Mouse (Mus musculus) CD4-positive helper T cell, adult 2 months (primary cell): Measurements from ENCODE around the gene Gm45062.

ENCODE experiments used
- DNase-seq: peaks from one replicate; pipeline ENCODE4 v3.0.0-alpha.2; 2012; ENCODE audit warnings: low read depth, missing footprints, low spot score

Gene Gm45062

DNA sequence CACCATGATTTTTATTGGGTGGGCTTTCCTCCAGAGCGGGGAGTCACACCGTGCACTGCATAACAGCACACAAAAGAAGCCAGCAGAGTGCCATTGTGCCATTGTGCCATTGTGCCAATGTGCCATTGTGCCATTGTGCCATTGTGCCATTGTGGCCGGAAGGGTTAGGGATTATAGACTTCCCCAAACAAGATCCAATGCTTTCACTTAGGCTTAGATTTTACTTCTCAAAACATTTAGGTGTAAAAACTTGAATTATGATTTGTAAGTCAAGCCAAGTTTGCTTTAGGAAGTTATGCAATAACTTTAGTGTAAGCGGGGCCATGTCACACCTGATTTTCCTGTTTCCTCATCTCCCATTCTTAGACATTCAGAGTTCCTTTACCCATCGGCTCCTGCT is 156.6 kb downstream of the Gm45062 start:
- no peak for DNase-seq

DNA sequence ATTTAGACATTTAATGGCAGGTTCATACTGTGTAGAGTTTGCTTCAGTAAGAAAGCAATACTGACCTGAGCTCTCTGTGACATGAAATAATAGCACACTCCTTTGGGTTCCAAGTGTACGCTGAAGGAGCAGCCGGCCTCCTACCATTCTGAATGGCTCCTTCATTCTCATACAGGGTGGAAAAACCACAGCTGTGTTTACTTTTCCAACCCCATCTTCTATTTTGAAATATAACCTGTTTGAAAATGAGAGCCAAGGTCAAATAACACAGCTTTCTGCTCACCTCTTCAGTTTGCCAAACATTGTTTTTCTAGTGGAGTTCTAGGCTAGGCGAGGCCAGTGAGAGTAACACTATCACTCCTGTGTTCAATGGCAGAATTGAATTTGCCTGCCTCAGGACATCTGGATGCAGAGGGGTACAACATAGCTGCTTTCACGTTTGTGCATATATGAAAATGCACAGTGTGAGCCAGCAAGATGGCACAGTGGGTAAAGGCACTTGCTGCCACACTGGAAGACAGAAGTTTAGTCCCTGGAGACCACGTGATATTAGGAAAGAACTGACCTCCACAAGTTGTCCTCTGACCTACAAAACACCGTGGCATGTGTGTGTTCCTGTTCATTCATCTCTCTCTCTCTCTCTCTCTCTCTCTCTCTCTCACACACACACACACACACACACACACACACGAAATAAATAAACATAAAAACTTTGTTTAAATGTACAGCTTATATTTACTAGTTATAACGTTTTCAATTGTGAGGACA is 157.7 kb downstream of the Gm45062 start:
- DNase-seq: no peak

DNA sequence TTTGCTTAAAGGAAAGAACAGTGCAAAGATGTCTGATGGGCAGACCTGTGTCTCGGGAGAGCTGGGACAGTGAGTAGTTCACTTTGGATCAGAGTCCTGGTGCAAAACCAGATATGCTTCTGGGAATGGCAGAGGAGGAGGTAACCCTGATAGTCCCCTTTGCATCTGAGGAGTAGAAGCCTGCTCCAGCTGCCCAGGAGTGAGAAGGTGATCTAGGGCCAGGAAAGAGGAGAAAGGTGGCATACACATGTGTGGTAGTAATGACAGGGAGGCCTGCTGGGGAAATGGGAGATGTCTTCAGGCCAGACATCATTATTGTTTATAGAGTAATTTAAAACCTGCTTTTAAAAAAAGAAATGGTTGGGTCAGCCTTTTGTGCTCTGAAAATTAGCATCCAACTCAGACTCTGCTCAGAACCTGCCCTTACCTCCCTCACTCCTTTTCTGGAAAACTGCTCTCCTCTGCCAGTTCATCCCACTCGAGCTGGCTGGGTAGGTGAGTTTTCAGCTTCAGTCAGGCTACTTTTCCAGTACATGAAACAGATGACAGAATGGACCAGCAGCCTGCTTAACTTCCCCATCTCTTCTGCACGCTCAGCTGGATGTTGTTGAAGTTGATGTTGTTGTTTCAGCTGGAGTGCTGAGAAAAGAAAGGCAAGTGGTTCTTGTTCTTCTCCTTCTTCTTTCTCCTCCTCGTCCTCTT is 160.4 kb downstream of the Gm45062 start:
- no peak for DNase-seq

DNA sequence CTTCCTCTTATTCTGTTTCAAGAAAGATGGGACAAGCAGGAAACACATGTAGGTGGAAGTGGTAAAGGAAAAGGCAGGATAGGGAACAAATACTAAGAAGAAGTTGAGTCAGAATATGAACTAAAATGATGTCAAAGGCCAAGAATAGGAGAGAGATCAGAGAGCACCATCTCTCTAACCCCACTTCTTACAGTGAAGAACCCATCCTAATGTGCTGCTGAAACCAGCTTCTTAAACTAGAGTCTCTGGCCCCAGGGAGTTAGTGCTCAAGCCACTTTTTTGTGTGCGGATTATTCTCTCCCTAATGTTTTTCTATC is 160.9 kb downstream of the Gm45062 start:
- DNase-seq: no peak

DNA sequence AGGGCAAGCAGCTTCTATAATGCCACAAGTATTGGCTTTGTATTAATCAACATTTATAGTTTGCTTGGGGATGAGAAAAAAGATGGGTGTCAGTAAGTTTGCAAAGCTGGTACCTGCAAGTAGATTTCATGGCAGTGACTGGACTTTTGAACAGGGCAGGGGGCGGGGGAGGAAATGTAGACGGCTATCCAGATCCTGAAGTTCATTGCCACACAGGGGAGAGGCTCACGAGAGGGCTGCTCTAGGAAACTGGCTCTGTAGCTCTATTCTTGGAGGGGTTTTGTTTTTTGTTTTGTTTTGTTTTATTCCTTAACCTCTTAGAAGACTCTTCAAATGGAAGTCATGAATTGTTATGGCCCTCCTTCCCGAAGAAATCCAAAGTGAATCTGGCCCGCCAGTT is 162.2 kb downstream of the Gm45062 start:
- DNase-seq: no peak

DNA sequence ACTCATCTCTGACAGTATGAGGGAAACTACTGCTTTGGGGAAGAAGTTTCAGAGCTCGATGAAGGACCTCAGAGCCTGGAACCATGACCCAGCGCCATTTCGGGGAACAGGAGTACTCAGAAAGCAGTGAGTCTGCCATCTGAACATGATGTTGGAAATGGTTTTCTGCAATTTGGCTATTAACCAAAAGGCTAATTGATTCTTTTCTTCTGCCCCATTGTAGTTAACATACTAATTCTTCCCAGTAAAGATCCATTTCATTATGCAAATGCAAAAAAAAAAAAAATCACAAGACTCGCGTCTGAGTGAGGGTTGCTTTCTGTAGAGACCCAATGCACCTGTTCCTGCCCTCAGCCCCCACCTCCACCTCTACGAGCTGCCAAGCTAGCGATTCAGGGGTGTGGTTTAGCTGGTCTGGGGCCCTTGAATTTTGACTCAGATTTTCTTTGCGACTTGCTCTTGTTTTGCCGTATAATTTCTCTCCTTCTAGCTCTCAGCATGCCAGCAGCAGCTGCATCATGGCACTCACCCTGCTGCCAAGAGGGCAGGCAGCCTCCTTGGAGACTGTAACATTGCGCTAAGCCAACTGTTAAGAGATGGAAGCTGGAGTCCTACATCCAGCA is 162.8 kb downstream of the Gm45062 start:
- no peak for DNase-seq

DNA sequence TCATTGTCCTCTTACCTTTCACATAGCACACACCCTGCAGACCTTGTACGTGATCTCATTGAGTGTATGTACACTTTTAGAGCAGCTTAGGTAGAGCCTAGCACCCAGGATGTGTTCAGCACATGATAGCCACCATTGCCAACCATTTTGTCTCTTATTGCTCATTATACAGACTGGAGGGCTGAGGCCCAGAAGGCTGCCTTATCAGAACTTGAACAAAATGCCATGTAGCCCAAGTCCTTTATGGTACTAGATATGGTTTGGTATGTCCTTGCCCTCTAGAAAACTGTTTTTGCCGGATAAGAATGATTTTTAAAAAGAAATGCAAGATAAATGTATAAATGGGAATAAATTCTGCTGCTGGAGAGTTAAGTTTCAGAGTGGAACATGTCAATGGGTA is 163.9 kb downstream of the Gm45062 start:
- no peak for DNase-seq

DNA sequence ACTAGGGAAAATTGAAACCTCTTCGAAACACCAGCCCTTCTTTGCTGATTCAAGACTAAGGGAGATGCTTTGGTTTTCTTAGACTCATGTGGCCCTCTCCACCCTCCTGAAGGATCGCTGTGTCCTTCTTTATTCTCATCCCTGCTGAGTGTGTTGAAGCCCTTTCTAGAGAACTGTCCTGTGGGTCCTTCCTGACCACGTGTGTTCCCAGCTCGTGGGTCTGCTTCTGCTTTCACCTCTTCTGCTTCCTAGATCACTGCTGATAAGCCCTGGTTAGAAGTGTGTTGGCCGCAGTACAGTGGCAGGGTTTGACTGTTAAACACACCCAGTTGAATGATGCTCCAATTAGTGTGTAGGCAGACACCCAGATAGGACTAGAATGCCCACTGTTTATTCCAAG is 168.4 kb downstream of the Gm45062 start:
- DNase-seq: no peak

DNA sequence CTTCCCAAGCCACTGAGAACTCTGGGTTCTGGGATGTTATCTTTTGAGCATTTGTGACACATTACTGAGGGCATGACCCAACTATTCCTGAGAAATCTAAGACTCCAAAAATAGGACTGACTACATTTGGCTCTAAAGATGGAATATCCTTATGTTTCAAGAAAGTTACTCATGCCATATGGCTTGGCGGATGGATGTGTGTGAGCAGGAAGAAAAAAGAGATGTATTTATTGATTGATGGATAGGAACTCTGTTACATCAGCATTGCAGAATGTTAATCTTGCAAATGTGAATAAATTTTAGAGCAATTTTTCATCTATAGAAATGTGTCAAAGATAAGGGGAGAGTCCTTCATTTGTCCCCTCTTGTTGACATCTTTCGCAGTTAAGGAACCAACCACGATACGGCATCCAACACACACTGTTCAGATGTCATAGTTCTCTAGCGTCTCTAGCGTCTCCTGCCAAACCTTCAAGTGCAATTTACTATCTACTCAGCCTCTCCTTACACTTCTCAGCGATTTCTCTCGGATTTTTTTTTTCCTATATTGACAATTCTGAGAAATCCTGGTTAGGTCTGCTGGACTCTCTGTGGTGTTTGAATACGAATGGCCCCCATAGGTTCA is 171.5 kb downstream of the Gm45062 start:
- no peak for DNase-seq

DNA sequence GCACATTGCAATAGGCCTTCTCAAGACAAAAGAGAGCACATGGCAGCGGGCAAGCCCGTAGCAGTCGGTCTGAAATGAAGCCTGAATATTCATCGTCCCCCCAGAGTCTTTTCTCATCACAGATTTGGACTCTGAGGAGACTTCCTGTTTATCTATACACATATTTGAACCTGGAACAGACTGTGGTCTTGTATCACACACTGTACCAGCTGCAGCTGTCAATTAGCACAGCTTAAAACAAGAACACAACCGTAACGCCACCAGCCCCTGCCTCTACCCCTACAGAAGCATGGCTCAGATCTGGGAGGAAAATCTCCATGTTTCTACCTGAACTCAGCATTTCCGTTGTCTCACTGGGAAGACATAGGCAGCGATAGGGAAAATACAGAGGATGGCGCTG is 173.9 kb downstream of the Gm45062 start:
- no peak for DNase-seq

DNA sequence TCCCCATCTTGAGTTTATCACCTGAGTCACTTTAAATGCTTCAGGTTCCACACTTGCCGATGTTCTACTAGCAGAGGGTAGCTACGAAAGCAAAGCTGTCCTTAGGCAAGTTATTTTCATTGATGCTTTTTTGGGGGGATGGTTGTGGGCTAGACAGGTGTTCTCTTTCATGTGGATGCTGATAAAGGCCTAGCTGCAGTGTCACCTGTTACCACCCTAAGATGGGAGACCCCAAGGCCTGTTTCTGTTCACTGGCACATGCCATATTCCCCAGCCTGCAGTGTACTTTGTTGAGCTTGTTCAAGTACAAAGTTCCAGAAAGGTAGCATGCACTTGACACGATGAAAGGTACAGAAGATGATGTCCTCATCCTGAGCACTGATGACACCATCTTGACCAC is 178.7 kb downstream of the Gm45062 start:
- no peak for DNase-seq

DNA sequence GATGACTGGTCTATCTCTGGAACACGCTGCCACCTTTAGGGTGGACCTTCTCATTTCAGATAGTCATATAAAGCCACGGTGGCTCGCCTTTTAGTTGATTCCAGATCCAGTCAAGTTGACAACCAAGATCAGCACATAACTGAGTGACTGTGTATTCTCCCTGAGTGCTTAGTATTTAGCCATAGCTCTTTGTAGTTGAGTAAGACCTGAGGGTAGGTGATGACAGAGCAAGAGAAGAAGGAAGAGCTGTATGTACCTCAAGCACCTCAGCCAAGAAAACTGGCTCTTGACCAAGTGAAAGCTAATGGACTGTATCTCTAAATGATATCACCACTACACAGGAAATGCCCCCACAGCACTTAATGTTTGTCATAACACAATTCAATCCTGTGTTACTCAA is 182.6 kb downstream of the Gm45062 start:
- DNase-seq: no peak

DNA sequence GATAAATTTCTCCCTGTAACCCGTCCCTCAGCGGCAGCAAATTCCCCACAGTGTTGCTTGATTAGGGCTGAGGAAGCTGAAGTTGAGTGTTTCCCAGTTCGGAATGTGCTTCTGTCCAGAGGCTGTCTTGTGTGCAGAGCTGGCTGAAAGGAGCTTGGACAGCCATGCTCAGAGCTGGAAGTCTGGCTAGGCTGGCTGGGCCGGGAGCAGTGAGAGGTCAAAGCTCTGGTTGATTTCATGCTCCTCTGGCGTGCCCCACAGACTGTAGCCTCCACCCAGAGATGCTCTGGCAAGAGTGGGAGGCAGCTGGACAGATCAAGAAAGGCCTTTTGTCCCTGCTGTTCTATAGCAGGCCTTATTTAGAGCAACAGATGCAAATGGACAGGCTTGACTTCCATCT is 187.5 kb downstream of the Gm45062 start:
- DNase-seq: no peak

DNA sequence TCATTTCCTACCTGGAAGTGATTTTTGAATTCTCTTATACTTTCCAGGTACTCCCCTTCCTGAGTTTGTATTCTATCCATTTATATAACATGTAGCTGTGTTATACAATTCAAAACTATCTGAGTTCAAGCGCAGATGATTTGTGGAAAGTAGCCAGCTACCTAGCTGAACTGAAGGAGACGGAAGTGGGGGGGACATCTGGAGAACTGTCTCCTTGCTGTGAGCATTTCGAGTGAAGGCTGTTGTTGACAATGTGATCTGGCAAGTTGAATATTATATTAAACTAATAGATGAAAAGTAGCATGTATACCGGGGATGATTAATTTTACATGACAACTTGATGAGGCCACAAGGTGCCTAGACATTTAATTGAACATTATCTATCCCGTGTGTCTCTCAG is 196.3 kb downstream of the Gm45062 start:
- DNase-seq: no peak

DNA sequence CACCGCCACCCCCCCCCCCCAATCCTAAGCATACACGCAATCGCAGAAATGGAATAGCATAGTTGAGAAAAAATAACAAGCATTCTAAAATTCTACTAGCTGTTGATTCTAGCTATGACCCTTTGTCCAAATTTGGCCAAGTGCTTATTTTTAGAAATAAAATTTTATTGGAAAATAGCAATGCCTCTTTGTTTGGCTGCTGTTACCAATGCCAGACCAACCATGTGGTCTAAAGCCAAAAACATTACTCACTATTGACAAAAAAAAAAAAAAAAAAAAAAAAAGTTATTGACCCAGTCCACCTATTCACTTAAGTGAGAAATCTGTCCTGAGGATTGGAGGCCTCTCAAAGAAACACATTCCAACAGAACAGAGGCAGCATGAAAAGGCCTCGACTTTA is 199.3 kb downstream of the Gm45062 start:
- no peak for DNase-seq

DNA sequence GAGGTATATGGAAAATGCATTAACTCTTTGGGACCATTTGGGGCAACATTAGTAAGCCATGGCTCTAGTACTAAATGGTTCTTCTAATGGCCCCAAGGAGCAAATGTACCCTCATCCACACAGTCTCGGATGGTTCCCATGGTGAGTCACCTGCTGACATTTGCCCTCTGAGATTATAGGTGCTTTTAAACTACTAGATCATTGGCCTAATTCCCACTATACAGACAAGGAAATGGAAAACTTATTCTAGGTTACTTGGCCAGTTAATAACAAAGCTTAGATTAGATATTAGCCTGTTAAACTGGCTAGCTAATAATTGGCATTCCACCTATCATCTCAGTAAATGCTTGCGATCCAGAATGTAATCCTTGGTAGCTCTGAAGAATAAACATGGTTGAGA is 203.2 kb downstream of the Gm45062 start:
- no peak for DNase-seq

DNA sequence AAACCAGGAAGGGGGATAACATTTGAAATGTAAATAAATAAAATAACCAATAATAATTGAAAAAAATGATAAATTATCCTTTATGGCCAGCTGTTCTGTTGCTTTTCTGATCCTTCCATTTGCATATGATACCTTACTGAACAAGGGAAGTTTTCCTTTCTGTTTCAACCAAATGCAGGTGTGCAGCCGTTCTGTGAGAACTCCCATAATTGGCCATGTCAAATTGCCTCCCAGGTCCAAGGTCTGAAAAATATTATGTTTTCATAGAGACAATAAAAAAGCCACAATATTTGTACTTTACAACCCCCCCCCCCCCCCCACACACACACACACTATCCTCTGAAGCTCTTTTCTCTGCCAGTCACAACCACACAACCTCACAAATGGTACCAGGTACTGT is 206.1 kb downstream of the Gm45062 start:
- DNase-seq: no peak

DNA sequence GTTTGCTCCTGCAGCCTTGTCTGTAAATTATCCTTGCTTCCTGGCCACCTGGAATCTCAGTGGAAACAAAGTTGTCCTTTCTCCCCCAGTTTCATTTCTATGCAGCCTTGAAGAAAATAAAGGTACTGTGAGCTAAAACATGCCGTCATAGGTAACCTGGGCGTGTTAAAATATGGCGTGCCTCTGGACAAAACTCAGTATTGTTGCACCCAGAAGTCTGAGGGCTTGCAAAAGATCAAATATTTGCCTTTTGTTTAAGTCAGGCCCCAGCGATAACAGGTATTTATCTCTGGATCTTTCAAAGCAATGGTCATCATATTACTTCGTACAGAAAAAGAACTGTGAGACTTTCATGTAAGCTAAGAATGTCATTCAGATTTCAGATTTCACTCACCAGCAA is 206.7 kb downstream of the Gm45062 start:
- no peak for DNase-seq

DNA sequence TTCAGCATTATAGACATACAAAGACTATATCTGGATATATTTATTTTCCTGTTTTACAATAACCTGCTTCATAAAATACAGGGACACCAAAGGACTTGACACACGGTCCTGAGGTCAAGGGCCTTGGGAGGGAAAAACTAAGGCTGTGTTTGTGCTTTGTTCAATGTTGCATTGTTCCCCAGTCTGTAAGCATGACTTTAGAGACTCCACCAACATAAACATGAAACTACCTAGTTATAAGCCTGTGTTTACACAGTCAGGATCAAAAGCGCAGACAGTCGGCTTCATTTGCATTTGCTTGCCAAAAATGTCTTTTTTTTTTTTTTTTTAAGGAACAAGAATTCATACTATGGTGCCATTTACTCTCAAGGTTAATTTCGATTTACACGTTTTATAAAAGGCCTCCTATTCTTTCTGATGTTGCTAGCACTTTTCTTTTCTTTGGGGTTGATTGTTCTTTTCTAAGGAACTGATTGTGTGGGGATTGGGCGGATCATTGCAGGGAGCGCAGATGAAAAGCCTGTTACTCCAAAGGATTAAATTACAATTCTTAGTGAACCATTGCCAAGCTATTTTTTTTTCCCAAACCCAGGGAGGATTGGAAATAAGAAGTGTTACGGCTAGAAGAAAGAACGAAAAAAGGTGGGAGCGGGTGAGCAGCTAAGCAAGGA is 208.6 kb downstream of the Gm45062 start:
- DNase-seq: no peak

DNA sequence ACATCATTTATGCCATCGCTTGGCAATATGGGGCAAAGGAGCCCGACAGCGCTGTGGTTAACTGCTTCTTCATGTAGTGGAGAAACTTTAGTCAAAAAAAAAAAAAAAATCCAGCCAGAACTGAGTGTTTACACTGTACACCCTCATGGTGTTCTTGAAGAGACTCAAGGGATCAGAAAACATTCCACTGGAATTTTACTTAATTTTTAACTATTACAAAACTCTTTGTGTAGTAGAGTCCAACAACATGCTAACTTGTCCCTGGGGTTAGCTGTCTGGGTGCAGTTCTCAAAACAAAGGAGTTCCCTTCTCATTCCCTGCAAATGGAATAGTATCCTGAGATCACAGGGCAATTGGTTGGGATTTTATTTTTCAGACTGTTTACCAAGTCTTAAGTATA is 210.7 kb downstream of the Gm45062 start:
- no peak for DNase-seq

DNA sequence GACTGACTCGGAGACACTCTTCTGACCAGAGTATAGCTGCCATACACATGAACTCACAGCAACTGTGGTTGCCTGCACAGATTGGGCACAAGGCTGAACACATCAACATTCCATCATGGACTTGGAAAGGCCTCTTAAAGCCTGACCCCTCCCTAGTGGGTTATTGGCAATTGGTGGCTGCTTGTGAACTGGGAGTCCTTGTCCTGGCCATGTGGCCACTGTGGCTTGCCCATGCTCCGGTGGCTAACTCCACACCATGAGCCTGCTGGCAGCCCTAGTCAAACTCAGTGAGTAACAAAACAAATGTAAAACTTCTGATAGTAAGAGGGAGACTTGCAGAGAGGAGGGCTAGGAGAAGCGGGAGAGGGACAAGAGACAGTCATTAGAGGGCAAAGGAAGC is 212.9 kb downstream of the Gm45062 start:
- no peak for DNase-seq

DNA sequence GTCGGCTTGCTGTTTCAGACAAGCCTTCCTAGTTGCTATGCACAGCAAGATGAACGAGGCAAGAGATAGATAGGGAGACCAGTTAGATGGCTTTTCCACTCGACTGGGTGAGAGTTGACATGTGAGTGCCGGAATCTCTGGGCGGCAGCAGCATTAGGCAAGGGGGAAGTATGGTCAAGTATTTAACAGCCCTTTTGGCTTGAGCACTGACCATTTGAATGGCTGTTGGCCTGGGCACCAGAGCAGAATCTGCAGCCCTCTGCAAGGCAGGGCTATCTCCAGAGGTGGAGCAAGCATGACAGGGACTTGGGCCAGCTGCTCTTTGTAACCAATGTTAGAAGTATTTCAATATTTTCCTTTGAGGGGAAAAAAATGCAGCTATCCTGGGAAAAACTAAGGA is 213.7 kb downstream of the Gm45062 start:
- no peak for DNase-seq
